Mouse (Mus musculus): ENCODE data around the gene Ranbp3l. TPM values are rescaled to one million over a fixed set of nuclear protein-coding genes. Genes with fewer than 3 reads are reported as not detected.

Ranbp3l gene
- total and polyA plus RNA-seq, 3 experiments = not detected

DNA sequence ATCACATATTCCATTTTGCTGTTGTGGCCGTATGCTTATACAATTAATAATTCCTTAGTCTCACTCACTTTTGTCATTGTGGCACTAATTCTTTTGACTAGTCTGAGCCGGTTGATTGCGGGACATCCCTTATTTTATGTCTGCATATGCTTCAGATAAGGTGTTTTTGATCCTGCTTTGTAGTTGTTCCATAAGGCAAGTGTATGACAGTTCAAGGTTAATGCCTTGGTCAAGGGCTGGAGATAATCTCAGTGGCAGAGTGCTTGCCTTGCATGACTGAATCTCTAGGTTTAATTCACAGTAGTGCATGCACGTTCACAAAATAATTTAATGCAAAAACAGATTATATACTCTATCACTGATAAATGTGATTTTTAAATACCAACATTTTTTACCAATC is 129.1 kb downstream of the Ranbp3l start:
- H3K27me3 ChIP-seq (replicated peaks) = no peaks in the 10 kb centered on the region
- no peak for DNase-seq (ENCODE audit: extremely low read depth)
- no peaks in the 10 kb centered on the region for H3K9me3 ChIP-seq (replicated peaks; ENCODE audit: low read length)
- TF ChIP-seq ZC3H11A (IDR thresholded peaks at IDR 0.05; ENCODE audit: low read depth, low read length) (no peak), PAX5 (IDR thresholded peaks at IDR 0.05; ENCODE audit: low read length) (no peak), ZNF384 (IDR thresholded peaks at IDR 0.05; ENCODE audit: low read depth, low read length) (no peak), KAT2A (IDR thresholded peaks at IDR 0.05; ENCODE audit: insufficient replicate concordance, low read length) (no peak), USF2 (conservative IDR thresholded peaks at IDR 0.05; ENCODE audit: low read depth, low read length) (no peak), NELFE (IDR thresholded peaks at IDR 0.05; ENCODE audit: low read depth, low read length) (no peak), TBP (conservative IDR thresholded peaks at IDR 0.05; ENCODE audit: low read depth, low read length) (no peak), JUND (conservative IDR thresholded peaks at IDR 0.05; ENCODE audit: low read depth, low read length) (no peak), POLR2AphosphoS2 (IDR thresholded peaks at IDR 0.05; ENCODE audit: low read depth, low read length) (no peak), RCOR1 (conservative IDR thresholded peaks at IDR 0.05; ENCODE audit: low read depth, low read length) (no peak), MAZ (IDR thresholded peaks at IDR 0.05; ENCODE audit: low read depth, low read length) (no peak), JUN (IDR thresholded peaks at IDR 0.05; ENCODE audit: insufficient read depth, low read depth, low read length) (no peak), HCFC1 (IDR thresholded peaks at IDR 0.05; ENCODE audit: low read depth, low read length) (no peak), EP300 (IDR thresholded peaks at IDR 0.05; ENCODE audit: low read length) (no peak), ZMIZ1 (IDR thresholded peaks at IDR 0.05; ENCODE audit: low read depth, low read length) (no peak), MAX (IDR thresholded peaks at IDR 0.05; ENCODE audit: low read length) (no peak), ELF1 (IDR thresholded peaks at IDR 0.05; ENCODE audit: low read depth, low read length) (no peak), USF1 (IDR thresholded peaks at IDR 0.05; ENCODE audit: low read depth, low read length) (no peak), RAD21 (IDR thresholded peaks at IDR 0.05; ENCODE audit: low read depth, low read length) (no peak)
- no peaks in the 10 kb centered on the region for H3K79me2 ChIP-seq (replicated peaks; ENCODE audit: control insufficient read depth, extremely low read depth, insufficient read depth, poor library complexity, severe bottlenecking)
- no peak overlapping the region for H3K27ac ChIP-seq (ENCODE audit: insufficient read depth, low read depth)
- H3K36me3 ChIP-seq (replicated peaks in 1 of 2; ENCODE audit: control insufficient read depth in 1 of 2, insufficient read depth in 1 of 2, low read length in 1 of 2) = peaks cover 22 to 77% of the 10 kb centered on the region in 2 experiments
- H3K4me3 ChIP-seq (replicated peaks in 1 of 3; ENCODE audit: low read depth in 2 of 3, low read length in 2 of 3, poor library complexity in 1 of 3) = no peak overlapping the region
- no peak overlapping the region for H3K9ac ChIP-seq (ENCODE audit: insufficient read depth, low read depth)
- H3K4me1 ChIP-seq (ENCODE audit: control insufficient read depth in 1 of 2, insufficient read depth in 2 of 2) = peaks cover 0 to 10% of the 10 kb centered on the region in 2 experiments; a peak in 2 of 4 replicates
- in situ Hi-C loops (cut with MboI; ENCODE audit: low pct_ligation_motif_present, low pct_unique_long_range_greater_than_20kb, low sequenced_read_pairs) = no loop called here
- dilution Hi-C loops (cut with MboI; ENCODE audit: extremely low pct_ligation_motif_present, extremely low pct_unique_long_range_greater_than_20kb, low sequenced_read_pairs) = no loop called here
- H3K4me2 ChIP-seq (ENCODE audit: insufficient read depth, low read depth, poor library complexity, severe bottlenecking) = no peak overlapping the region

DNA sequence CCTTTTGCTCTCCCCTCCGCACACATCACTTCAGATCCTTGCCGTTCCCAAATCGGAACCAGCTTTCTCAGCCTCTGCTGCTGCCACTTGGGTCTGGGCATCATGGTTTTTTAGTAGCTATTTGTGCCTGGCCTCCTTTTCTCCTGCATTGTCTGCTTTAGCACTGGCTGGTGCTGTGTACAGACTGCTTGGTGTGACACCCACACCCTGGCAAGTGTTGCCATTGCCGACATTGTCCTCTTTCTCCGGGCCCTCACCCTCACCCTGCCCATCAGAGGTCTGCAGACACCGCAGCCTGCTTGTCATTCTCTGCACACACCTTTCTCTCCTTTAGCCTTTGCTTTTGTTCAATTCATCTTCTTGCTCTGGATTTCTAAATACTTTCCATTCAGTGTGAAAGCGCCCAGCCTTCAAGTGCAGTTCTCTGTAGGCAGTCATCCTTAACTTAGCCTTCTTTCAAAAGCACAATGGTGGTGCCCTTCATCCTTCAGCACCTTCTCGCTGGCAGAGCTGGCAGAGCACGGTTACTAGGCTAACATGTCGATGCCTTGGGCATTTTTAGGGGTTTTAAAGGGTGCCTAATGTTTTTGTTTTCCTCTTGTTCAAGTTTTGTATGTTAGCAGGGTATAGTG is 132.8 kb downstream of the Ranbp3l start:
- Histone ChIP-seq H3K9ac (ENCODE audit: insufficient read depth, low read depth) (no peak overlapping the region), H3K4me1 (ENCODE audit: control insufficient read depth in 1 of 2, insufficient read depth in 2 of 2) (peaks cover 0 to 10% of the 10 kb centered on the region in 2 experiments; a peak in 2 of 4 replicates), H3K9me3 (replicated peaks; ENCODE audit: low read length) (no peaks in the 10 kb centered on the region), H3K4me2 (ENCODE audit: insufficient read depth, low read depth, poor library complexity, severe bottlenecking) (no peak overlapping the region), H3K36me3 (replicated peaks in 1 of 2; ENCODE audit: control insufficient read depth in 1 of 2, insufficient read depth in 1 of 2, low read length in 1 of 2) (peaks cover 11 to 81% of the 10 kb centered on the region in 2 experiments), H3K4me3 (replicated peaks in 1 of 3; ENCODE audit: low read depth in 2 of 3, low read length in 2 of 3, poor library complexity in 1 of 3) (no peak overlapping the region), H3K79me2 (replicated peaks; ENCODE audit: control insufficient read depth, extremely low read depth, insufficient read depth, poor library complexity, severe bottlenecking) (no peaks in the 10 kb centered on the region), H3K27me3 (replicated peaks) (no peaks in the 10 kb centered on the region), H3K27ac (ENCODE audit: insufficient read depth, low read depth) (no peak overlapping the region)
- dilution Hi-C loops (cut with MboI; ENCODE audit: extremely low pct_ligation_motif_present, extremely low pct_unique_long_range_greater_than_20kb, low sequenced_read_pairs) = no loop called here
- DNase-seq (ENCODE audit: extremely low read depth) = no peak
- no peak for TF ChIP-seq MEF2A (IDR thresholded peaks at IDR 0.05; ENCODE audit: borderline replicate concordance, low read depth, low read length)
- no peak for TF ChIP-seq HCFC1 (IDR thresholded peaks at IDR 0.05; ENCODE audit: low read depth, low read length)
- TF ChIP-seq IRF4 (IDR thresholded peaks at IDR 0.05; ENCODE audit: low read depth, low read length) = no peak
- no peak for TF ChIP-seq CHD1 (IDR thresholded peaks at IDR 0.05; ENCODE audit: low read depth, low read length)
- in situ Hi-C loops (cut with MboI; ENCODE audit: low pct_ligation_motif_present, low pct_unique_long_range_greater_than_20kb, low sequenced_read_pairs) = no loop called here
